Mouse (Mus musculus) embryo, embryonic 9.5 days (tissue): Measurements from ENCODE around the gene Rpe65.

Experiments
- DNase-seq: peaks from one replicate; pipeline ENCODE4 v3.0.0-alpha.2; 2017; ENCODE audit errors: extremely low spot score

The Rpe65 gene

GRCm38 (mm10) chr3:159598875-159599274 is at the start of gene Rpe65:
Gene Rpe65 (plus strand): TSS chr3:159599175.
- DNase-seq: no peak

GRCm38 (mm10) chr3:159550224-159550623 is 48.8 kb upstream of the Rpe65 start:
- DNase-seq: no peak

GRCm38 (mm10) chr3:159614977-159615376 is 16.0 kb downstream of the Rpe65 start:
- no peak for DNase-seq

- DNase-seq: no peak
These were observed 22.1 kb downstream of the Rpe65 start for GRCm38 (mm10) chr3:159621026-159621425.

GRCm38 (mm10) chr3:159624010-159624409 is 25.0 kb downstream of the Rpe65 start:
- no peak for DNase-seq

- DNase-seq: no peak
These were observed 61.8 kb downstream of the Rpe65 start for GRCm38 (mm10) chr3:159660741-159661140.

- no peak for DNase-seq
These were observed 64.4 kb downstream of the Rpe65 start for GRCm38 (mm10) chr3:159663333-159663732.
